Mouse (Mus musculus): Measurements from ENCODE around the gene Ccdc142.

Gene Ccdc142

GRCm38 (mm10) chr6:83118825-83119733 is 17.7 kb downstream of the Ccdc142 start:
- DNase-seq, result no peak

GRCm38 (mm10) chr6:83119734-83120051 is 18.3 kb downstream of the Ccdc142 start:
- DNase-seq, result no peak

GRCm38 (mm10) chr6:83120930-83121862 is 19.8 kb downstream of the Ccdc142 start, which contains the start of gene Wbp1:
Gene Wbp1, minus strand, starts transcription at chr6:83121559.
- peak; percentile 95 for DNase-seq

GRCm38 (mm10) chr6:83121863-83122710 is 20.7 kb downstream of the Ccdc142 start:
- DNase-seq, result no peak

GRCm38 (mm10) chr6:83122961-83123360 is 21.6 kb downstream of the Ccdc142 start:
- DNase-seq, result no peak

- DNase-seq, result peak; percentile 89
These were observed 23.5 kb downstream of the Ccdc142 start for GRCm38 (mm10) chr6:83124851-83125312.

- no peak for DNase-seq
These were observed 23.9 kb downstream of the Ccdc142 start, which contains the start of gene Ino80b for GRCm38 (mm10) chr6:83125331-83125730. Gene Ino80b, minus strand, starts transcription at chr6:83125431.

- no peak for DNase-seq
These were observed 26.0 kb downstream of the Ccdc142 start for GRCm38 (mm10) chr6:83127419-83127818.

GRCm38 (mm10) chr6:83131469-83132034 is 30.2 kb downstream of the Ccdc142 start:
- DNase-seq, result no peak

- DNase-seq, result no peak
These were observed 30.9 kb downstream of the Ccdc142 start for GRCm38 (mm10) chr6:83132176-83132919.

GRCm38 (mm10) chr6:83134226-83134625 is 32.8 kb downstream of the Ccdc142 start:
- DNase-seq, result no peak

GRCm38 (mm10) chr6:83134951-83135513 is 33.6 kb downstream of the Ccdc142 start, which contains the start of gene Rtkn:
Gene Rtkn, plus strand, starts transcription at chr6:83135463.
- DNase-seq, result no peak

GRCm38 (mm10) chr6:83135571-83136161 is 34.3 kb downstream of the Ccdc142 start:
- DNase-seq, result no peak

- no peak for DNase-seq
These were observed 35.0 kb downstream of the Ccdc142 start for GRCm38 (mm10) chr6:83136291-83136880.

- no peak for DNase-seq
These were observed 35.6 kb downstream of the Ccdc142 start for GRCm38 (mm10) chr6:83136881-83137575.

GRCm38 (mm10) chr6:83137576-83137950 is 36.2 kb downstream of the Ccdc142 start:
- no peak for DNase-seq

- DNase-seq, result no peak
These were observed 36.7 kb downstream of the Ccdc142 start for GRCm38 (mm10) chr6:83138056-83138455.

GRCm38 (mm10) chr6:83140044-83140443 is 38.6 kb downstream of the Ccdc142 start:
- DNase-seq, result no peak

GRCm38 (mm10) chr6:83141636-83142035 is 40.2 kb downstream of the Ccdc142 start:
- DNase-seq, result no peak
